Comparison of ENCODE assay signal across 9 mouse cellular contexts in the genomic region with DNA sequence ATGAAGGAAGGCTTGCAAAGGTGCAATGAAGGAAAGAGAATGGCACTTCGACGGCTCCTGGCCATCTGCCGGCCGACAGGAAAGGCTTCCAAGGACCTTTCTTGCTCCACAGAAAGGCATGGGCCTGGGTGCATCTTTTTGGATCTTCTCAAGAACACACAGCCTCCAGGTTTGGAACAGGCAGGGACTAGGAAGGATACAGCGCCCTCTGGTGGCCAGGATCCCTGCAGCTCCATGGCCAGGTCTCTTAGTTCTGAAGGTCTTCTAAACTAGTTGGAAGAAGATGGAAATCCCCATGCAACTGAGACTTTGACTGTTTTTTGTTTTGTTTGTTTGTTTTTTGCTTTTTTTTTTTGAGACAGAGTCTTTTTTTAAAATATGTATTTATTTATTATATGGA. TPM values are rescaled to one million over a fixed set of nuclear protein-coding genes. Genes with fewer than 3 reads are reported as not detected.
DNase-seq lines count a peak whose midpoint lies in the region; ATAC-seq and TF ChIP-seq lines count a peak whose summit lies in the region.
"Had no signal": no experiment of that assay in that cellular context is flagged by ENCODE, and none has a peak within 500 bp of the region (broad histone marks: within the 10 kb centered on the region; RNA-seq: fewer than 3 reads in every experiment).

No protein-coding gene starts in this region.

- H3K9ac ChIP-seq in liver, embryonic 12.5 days: no peak overlapping the region
- H3K9ac ChIP-seq in liver, embryonic 11.5 days (ENCODE audit: low read depth, low read length): no peak overlapping the region
- H3K9ac ChIP-seq: heart, embryonic 13.5 days had no signal

- H3K27ac ChIP-seq in liver, embryonic 12.5 days: no peak overlapping the region
- no peak overlapping the region for H3K27ac ChIP-seq in bone marrow macrophage, adult 2 months (ENCODE audit: insufficient read depth, low read depth, low read length)
- no peak overlapping the region for H3K27ac ChIP-seq in liver, embryonic 11.5 days (ENCODE audit: low read depth, low read length)
- H3K27ac ChIP-seq: heart, embryonic 13.5 days had no signal

- no peaks in the 10 kb centered on the region for H3K36me3 ChIP-seq in liver, embryonic 12.5 days
- H3K36me3 ChIP-seq in liver, embryonic 11.5 days (ENCODE audit: control insufficient read depth, insufficient read depth, low read length): no peaks in the 10 kb centered on the region
- H3K36me3 ChIP-seq: heart, embryonic 13.5 days had no signal

- peak; percentile 98 for TF ChIP-seq CTCF in bone marrow macrophage, adult 2 months (IDR thresholded peaks at IDR 0.05; ENCODE audit: low read depth, low read length)

- WGBS in liver, embryonic 12.5 days (ENCODE audit: insufficient replicate concordance): 3% methylated on average over 5 of the region's 5 CpGs
- 5% methylated on average over 5 of the region's 5 CpGs for WGBS in liver, embryonic 11.5 days

- no peak overlapping the region for H3K4me3 ChIP-seq in liver, embryonic 12.5 days
- no peak overlapping the region for H3K4me3 ChIP-seq in bone marrow macrophage, adult 2 months (ENCODE audit: insufficient read depth, low read length)
- no peak overlapping the region for H3K4me3 ChIP-seq in liver, embryonic 11.5 days (ENCODE audit: low read depth, low read length)
- H3K4me3 ChIP-seq: heart, embryonic 13.5 days had no signal

- peak; percentile 84 for DNase-seq in liver
- peak; percentile 91 for DNase-seq in kidney, adult 9 months
- peak; percentile 85 for DNase-seq in liver, embryonic 11.5 days (ENCODE audit: low spot score)
- DNase-seq in retina, postnatal 7 days (ENCODE audit: low read depth, low spot score): peak; percentile 75
- peak; percentile 67 to 85 for DNase-seq in urinary bladder, adult 18-20 months (ENCODE audit: low spot score in 2 of 2)

- no peak overlapping the region for H3K4me2 ChIP-seq in liver, embryonic 12.5 days
- H3K4me2 ChIP-seq in liver, embryonic 11.5 days: no peak overlapping the region
- H3K4me2 ChIP-seq: heart, embryonic 13.5 days had no signal

- TF ChIP-seq POLR2A in bone marrow macrophage, adult 2 months (IDR thresholded peaks at IDR 0.05; ENCODE audit: borderline replicate concordance, low read depth, low read length): no peak

- no peaks in the 10 kb centered on the region for H3K9me3 ChIP-seq in liver, embryonic 12.5 days (replicated peaks)
- no peaks in the 10 kb centered on the region for H3K9me3 ChIP-seq in liver, embryonic 11.5 days (ENCODE audit: control insufficient read depth, low read length)

- no peak for ATAC-seq in liver, embryonic 12.5 days
- peak; percentile 55; the same call in 1 of the 2 replicates for ATAC-seq in erythroid progenitor cell, adult 5-6 weeks (replicated peaks; ENCODE audit: low FRiP score, poor library complexity, severe bottlenecking)
- no peak for ATAC-seq in liver, embryonic 11.5 days (replicated peaks; ENCODE audit: low FRiP score)

- peaks cover 26% of the 10 kb centered on the region for H3K27me3 ChIP-seq in liver, embryonic 12.5 days (replicated peaks)
- peaks cover 4% of the 10 kb centered on the region; the same call in 1 of the 2 replicates for H3K27me3 ChIP-seq in liver, embryonic 11.5 days (replicated peaks; ENCODE audit: control insufficient read depth, insufficient read depth, low read length)

- peaks cover 20% of the 10 kb centered on the region for H3K4me1 ChIP-seq in liver, embryonic 12.5 days
- H3K4me1 ChIP-seq in bone marrow macrophage, adult 2 months (ENCODE audit: control insufficient read depth, insufficient read depth, low read length): peaks cover 16% of the 10 kb centered on the region
- peaks cover 7% of the 10 kb centered on the region for H3K4me1 ChIP-seq in liver, embryonic 11.5 days (replicated peaks; ENCODE audit: control insufficient read depth, insufficient read depth, low read length)

RNA-seq across cellular contexts. Expression of a gene that starts 3.5 kb away (rescaled TPM):
- 44.3 and 45.2 TPM in 2 replicates for polyA plus RNA-seq in liver, embryonic 12.5 days (2016; fragmentation: Nextera tagmentation; extraction: Ambion mirVana)
- 6.0 TPM in 2 replicates for polyA plus RNA-seq in bone marrow macrophage, adult 2 months (2012; ENCODE audit: insufficient read depth, insufficient read length, missing spikeins)
- total RNA-seq in erythroid progenitor cell, adult 5-6 weeks (2015; ENCODE audit: low replicate concordance): 0.84 and 1.4 TPM in 2 replicates
- 0.15 and 3.5 TPM in 2 replicates for total RNA-seq in erythroid progenitor cell, adult 5-6 weeks (2017; ENCODE audit: low replicate concordance)
- polyA plus RNA-seq in liver, embryonic 11.5 days (2014; fragmentation: Nextera tagmentation; extraction: Ambion mirVana): 86.4 and 94.6 TPM in 2 replicates

RNA-seq across cellular contexts. Expression of a gene that starts 12.1 kb away (rescaled TPM):
- polyA plus RNA-seq in liver, embryonic 12.5 days (2016; fragmentation: Nextera tagmentation; extraction: Ambion mirVana): 3.4 and 4.4 TPM in 2 replicates
- 87.8 and 94.2 TPM in 2 replicates for polyA plus RNA-seq in bone marrow macrophage, adult 2 months (2012; ENCODE audit: insufficient read depth, insufficient read length, missing spikeins)
- total RNA-seq in erythroid progenitor cell, adult 5-6 weeks (2015; ENCODE audit: low replicate concordance): 23.8 and 31.4 TPM in 2 replicates
- total RNA-seq in erythroid progenitor cell, adult 5-6 weeks (2017; ENCODE audit: low replicate concordance): 5.5 and 7.1 TPM in 2 replicates
- 4.3 and 6.0 TPM in 2 replicates for polyA plus RNA-seq in liver, embryonic 11.5 days (2014; fragmentation: Nextera tagmentation; extraction: Ambion mirVana)

RNA-seq across cellular contexts. Expression of a gene that starts 19.5 kb away (rescaled TPM):
- polyA plus RNA-seq in liver, embryonic 12.5 days (2016; fragmentation: Nextera tagmentation; extraction: Ambion mirVana): 40.2 and 42.0 TPM in 2 replicates
- polyA plus RNA-seq in bone marrow macrophage, adult 2 months (2012; ENCODE audit: insufficient read depth, insufficient read length, missing spikeins): 39.1 and 39.8 TPM in 2 replicates
- 5.8 and 5.9 TPM in 2 replicates for total RNA-seq in erythroid progenitor cell, adult 5-6 weeks (2015; ENCODE audit: low replicate concordance)
- total RNA-seq in erythroid progenitor cell, adult 5-6 weeks (2017; ENCODE audit: low replicate concordance): 9.1 and 28.7 TPM in 2 replicates
- polyA plus RNA-seq in liver, embryonic 11.5 days (2014; fragmentation: Nextera tagmentation; extraction: Ambion mirVana): 62.9 and 64.6 TPM in 2 replicates

RNA-seq across cellular contexts. Expression of a gene that starts 29.0 kb away (rescaled TPM):
- 24.2 and 27.0 TPM in 2 replicates for polyA plus RNA-seq in liver, embryonic 12.5 days (2016; fragmentation: Nextera tagmentation; extraction: Ambion mirVana)
- 0.62 and 1.2 TPM in 2 replicates for polyA plus RNA-seq in bone marrow macrophage, adult 2 months (2012; ENCODE audit: insufficient read depth, insufficient read length, missing spikeins)
- total RNA-seq in erythroid progenitor cell, adult 5-6 weeks (2015; ENCODE audit: low replicate concordance): not detected in 2 replicates
- 0.45 TPM in 1 of 2 replicates, not detected in the other for total RNA-seq in erythroid progenitor cell, adult 5-6 weeks (2017; ENCODE audit: low replicate concordance)
- polyA plus RNA-seq in liver, embryonic 11.5 days (2014; fragmentation: Nextera tagmentation; extraction: Ambion mirVana): 64.9 and 69.0 TPM in 2 replicates

RNA-seq across cellular contexts. Expression of a gene that starts 52.9 kb away (rescaled TPM):
- not detected in 2 replicates for polyA plus RNA-seq in liver, embryonic 12.5 days (2016; fragmentation: Nextera tagmentation; extraction: Ambion mirVana)
- polyA plus RNA-seq in bone marrow macrophage, adult 2 months (2012; ENCODE audit: insufficient read depth, insufficient read length, missing spikeins): not detected in 2 replicates
- total RNA-seq in erythroid progenitor cell, adult 5-6 weeks (2015; ENCODE audit: low replicate concordance): not detected in 2 replicates
- total RNA-seq in erythroid progenitor cell, adult 5-6 weeks (2017; ENCODE audit: low replicate concordance): not detected in 2 replicates
- polyA plus RNA-seq in liver, embryonic 11.5 days (2014; fragmentation: Nextera tagmentation; extraction: Ambion mirVana): 0.29 and 0.35 TPM in 2 replicates
- polyA plus RNA-seq: heart, embryonic 13.5 days had no signal

Comparison
In these comparisons a context has a peak if more than half of its experiments do, and no peak if none do; other contexts are left out.
1. RNA of a gene that starts 12.1 kb away (polyA plus RNA-seq): 87.8 to 94.2 TPM in bone marrow macrophage, adult 2 months; 4.3 to 6.0 TPM in liver, embryonic 11.5 days and 3.4 to 4.4 TPM in liver, embryonic 12.5 days; every median in the first group is over 10 times any median in the second.
2. Peak in every context shown above with its lines, with median percentiles within 50 percentile points of each other: DNase-seq.